Mouse (Mus musculus): ENCODE measurements at regions not wholly inside any gene's neighbourhood (a gene's known extent, or its start where the extent isn't known, plus 50 kb on each side); places are given as distances from the start of the nearest gene placed in this dataset.

DNA sequence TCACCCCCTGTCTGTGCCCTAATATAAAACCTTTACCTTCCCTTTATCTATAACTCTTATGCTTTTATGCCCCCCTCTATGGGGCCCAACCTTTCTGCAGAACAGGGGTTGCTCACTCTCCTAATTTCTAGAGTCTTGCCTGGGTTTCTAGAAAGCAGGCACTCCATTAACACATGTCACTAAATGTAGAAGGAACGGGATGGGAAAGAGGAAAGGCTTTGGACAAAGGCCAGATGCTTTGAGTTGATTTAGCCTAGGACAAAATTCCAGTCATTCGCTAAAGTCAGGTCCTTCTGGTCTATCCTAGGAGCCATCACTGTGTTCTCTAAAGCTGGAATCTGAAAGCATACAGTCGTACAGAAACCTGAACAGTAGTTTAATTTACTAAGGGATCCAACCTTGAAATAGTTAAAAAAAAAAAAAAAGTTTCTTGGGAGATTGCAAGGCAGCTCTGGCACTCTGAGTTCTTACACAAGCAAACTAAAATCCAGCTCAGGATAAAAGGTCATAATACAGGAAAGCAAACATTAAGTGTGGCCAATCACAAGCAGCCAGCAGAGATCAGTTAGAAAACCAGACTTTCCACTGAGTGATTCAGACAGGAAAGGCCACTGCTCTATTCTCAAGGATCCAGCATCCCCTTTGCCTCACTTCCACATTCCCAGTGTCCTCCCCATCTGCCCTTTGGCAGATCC, 109.5 kb downstream of the Ccdc71l start:
- intact Hi-C loops (cut with DNase I): no loop called here
- DNase-seq (ENCODE audit: low spot score in 2 of 2): no peak

DNA sequence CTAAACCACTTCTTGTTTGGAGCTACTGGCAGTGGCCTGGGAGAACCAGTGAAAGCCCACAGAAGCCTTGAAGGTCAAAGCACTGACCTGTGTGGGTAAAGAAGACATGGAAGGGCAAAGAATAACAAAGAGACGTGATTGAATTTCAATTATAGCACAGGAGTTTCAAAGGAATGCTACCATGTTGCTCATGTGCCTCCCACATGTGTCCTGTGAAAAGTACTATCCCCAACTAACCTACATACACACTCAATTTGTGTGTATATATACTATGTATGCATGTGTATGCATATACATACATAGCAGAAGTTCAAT, 110.0 kb downstream of the Ccdc71l start:
- intact Hi-C loops (cut with DNase I): no loop called here
- no peak for DNase-seq (ENCODE audit: low spot score in 2 of 2)

DNA sequence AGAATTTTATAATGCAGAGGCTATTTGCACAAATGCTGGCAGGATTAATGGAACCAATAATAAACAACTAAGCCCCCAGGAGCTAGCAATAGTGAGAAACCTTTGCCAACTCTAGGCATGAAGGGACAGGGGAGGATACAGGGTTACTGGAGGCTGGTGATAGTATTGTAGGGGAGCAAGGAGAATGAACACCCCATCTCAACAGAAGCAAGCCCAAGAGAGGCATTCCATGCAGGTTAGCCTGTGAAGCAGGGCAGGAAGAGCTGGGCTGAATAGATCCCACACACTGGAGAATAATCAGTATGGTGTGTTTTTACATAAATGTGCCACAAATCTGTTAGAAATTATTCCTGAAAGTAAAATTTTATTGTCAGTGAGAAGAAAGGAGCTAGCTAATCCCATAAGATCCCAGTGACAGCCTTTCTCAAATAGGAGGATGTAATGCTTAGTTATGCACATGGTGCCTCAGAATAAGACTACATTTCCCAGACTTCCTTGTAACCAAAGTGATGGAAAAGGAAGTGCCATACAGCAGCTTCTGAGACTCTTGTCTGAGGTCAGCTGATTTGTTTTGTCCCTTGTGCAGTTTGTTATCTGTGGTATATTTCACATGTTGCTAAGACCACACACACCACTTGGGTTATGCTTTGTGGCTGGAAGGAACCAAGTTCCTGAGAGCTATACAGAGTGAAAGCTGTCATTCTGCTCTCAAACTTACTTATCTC, 111.1 kb downstream of the Ccdc71l start:
- intact Hi-C loops (cut with DNase I): no loop called here
- DNase-seq (ENCODE audit: low spot score in 2 of 2): no peak

DNA sequence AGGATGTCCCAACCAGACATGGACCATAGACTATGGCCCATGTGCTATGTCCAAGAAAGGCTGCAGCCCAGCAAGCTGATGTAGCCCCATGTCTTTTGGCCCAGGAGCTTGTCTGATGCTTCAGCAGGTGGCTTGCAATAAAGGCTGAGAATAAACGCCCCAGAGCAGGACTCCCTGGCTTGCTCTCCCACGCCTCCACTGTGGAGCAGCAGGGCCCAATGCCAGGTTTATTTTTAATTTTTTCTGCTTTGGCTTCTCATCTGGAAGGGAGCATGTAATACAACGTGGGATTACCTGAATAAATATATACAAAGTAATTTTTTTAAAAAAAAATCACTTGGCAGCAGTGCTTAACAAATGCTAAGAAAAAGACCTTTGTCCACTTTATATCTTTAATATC, 125.7 kb downstream of the Ccdc71l start:
- DNase-seq (ENCODE audit: low spot score in 2 of 2): no peak
- intact Hi-C loops (cut with DNase I): no loop called here

DNA sequence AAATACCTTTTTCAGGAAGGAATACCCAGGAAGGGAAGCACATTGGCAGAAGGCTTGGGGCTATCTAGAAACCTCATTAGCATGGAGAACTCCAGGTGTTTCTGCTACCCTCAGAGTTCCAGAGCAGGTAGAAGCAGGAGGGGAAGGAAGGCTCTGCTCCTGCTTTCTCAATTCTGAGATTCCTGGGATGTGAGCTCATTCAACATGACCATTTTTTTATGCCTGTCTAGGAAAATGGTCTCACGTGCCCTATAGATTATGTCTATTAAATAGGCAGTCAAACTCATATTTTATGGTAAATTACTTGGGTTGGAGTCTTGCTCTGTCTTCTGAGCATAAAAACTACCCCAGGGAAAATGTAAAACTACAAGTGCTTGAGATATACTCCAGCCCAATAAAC, 130.2 kb downstream of the Ccdc71l start:
- intact Hi-C loops (cut with DNase I): no loop called here
- DNase-seq (ENCODE audit: low spot score in 2 of 2): no peak

DNA sequence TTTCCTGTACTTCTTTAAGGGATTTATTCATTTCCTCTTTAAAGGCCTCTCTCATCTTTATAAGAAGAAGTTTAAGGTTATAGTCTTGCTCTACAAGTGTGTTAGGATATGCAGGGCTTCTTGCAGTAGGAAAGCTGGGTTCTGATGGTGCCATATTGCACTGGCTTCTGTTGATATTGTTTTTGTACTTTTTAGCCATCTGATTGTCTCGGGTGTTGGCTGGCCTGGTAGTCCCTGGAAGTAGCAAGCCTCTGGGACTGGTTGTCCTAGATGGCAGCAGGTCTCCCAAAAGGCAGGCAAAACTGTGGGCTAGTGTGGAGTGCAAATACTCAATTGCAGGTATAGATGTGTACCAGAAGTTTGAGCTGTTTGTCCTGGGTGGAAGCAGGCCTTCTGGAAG, 147.1 kb downstream of the Ccdc71l start:
- no peak for DNase-seq (ENCODE audit: low spot score in 2 of 2)
- intact Hi-C loops (cut with DNase I): no loop called here

DNA sequence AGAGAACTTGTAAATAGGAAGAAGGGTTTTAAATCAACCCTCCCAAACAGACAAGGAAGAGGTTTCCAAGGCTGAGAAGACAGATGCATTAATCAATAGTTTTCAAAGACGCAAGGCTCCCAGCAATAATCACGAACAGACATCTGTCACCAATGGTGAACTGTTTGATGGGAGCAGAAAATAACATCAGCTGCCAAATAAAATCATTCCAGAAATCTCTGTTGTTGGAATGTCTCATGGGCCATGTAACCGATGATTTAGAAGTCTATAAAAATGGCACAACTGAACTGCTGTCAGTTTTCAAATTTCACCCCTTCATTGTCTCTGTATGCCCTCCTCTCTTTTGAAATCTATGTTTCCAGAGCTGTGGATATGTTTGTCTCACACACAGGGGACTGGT, 152.7 kb downstream of the Ccdc71l start:
- intact Hi-C loops (cut with DNase I): no loop called here
- DNase-seq (ENCODE audit: low spot score in 2 of 2): no peak

DNA sequence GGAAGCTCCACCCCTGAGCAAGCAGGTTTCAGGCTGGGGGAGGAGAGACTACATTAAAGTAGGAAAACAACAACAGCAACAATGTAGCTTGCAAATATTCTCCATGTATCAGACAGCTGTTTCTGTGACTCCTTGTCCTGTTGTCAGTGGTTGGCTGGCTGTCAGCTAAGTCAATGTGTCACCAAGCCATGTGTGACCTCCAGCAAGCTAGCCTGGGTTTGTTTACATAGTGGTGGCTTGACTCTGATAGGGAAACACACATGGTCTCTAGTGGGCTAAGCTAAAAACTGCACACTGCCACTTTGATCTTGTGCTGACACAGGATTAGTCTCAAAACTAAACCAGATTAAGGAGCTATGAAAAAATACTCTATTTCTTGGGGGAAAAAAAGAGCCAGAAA, 155.1 kb downstream of the Ccdc71l start:
- intact Hi-C loops (cut with DNase I): no loop called here

DNA sequence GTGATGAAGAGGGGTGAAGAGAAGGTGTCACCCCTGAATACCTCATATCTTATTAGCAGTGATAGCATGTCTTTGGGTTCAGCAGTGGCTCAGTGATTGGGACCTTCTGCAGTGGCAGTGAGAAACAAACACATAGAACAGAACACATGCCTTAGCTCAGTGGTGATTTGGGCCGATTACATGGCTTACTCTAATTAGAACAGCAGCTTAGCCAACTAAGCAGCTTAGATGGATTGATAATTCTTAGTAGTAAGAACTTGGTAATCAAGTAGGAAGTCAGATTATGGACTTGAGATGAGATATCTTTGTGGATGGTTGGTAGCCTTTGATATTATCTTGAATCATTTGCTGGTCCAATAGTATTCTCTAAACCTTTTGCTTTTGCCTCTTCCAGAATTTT, 167.0 kb downstream of the Ccdc71l start:
- no peak for DNase-seq (ENCODE audit: low spot score in 2 of 2)
- intact Hi-C loops (cut with DNase I): no loop called here

More for the DNA sequence above, 155.1 kb downstream of the Ccdc71l start:
- DNase-seq (ENCODE audit: low spot score in 2 of 2): no peak

DNA sequence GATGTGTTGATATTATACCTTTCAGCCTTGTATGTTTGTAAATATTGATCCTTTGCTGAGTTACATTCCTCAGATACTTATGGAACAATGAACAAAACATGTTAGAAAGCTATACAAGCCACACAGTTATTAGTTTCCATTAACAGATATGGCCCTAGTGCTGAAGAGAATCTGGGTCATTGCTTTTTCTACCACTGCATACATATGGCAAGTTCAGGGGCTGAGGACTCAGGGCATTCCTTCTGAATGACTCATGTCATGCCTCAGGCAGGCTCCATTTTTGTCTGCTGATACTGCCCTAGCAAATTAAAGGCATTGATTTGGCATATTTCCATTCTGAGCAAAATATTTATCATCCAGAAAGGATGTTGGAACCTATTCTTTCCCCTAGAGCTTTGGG, 167.9 kb downstream of the Ccdc71l start:
- intact Hi-C loops (cut with DNase I): no loop called here

DNA sequence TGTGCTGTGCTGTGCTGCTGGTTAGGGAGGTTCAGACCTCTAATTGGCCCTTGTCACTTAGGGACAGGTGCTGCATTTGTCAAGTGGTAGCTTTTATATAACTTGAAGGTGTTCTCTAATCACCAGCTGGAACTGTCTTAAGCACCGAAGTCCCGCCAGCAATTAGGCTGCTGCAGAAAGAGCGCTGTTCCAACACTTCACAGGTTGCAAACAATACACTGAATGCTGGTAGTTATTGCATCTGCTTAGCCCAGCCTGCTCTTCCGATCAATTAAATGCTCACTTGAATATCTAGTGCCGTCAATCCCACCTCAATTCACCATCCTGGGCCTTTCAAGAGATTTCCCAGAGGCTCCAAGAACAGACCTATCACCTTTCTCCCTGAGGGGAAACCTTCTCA, 175.3 kb downstream of the Ccdc71l start:
- intact Hi-C loops (cut with DNase I): no loop called here
- no peak for DNase-seq (ENCODE audit: low spot score in 2 of 2)

More for the DNA sequence above, 167.9 kb downstream of the Ccdc71l start:
- DNase-seq (ENCODE audit: low spot score in 2 of 2): no peak

DNA sequence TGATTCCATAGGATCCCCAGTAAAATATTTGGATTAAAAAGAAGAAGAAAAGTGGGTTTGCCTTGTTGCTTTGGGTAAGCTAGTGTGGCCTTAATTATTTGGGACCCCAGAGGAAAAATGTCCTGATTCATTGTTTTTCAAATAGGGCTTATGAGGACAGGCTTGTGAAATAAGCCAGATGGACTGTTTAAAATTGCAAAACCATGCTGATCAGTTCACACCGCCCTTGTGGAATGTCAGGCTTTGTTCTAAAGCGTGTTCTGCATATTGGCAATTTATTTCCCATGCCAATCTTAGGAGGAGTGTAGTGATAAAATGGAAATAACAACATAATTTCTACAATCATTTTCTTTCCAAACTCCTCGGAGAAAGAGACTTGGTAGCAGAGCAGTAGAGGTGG, 189.3 kb downstream of the Ccdc71l start:
- intact Hi-C loops (cut with DNase I): no loop called here
- no peak for DNase-seq (ENCODE audit: low spot score in 2 of 2)

DNA sequence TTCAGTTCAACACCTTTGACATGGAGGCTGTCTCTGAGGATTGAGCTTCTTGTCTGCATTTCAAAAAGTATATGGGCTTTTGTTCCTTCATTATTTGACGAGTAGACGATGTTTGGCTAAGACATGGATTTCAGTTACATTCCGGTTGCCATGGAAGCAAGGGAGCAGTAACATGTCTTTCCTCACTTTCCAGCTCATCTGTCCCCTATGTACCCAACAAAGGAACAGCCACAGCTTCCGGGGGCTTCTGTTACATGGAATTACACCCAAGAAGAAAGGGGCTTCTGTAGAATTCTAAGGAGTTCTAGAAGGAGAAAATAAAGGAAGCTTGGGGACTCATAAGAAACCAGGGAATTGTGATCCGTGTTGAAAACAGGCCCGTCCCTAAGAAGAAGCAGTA, 202.8 kb downstream of the Ccdc71l start:
- DNase-seq (ENCODE audit: low spot score in 2 of 2): no peak
- intact Hi-C loops (cut with DNase I): no loop called here

DNA sequence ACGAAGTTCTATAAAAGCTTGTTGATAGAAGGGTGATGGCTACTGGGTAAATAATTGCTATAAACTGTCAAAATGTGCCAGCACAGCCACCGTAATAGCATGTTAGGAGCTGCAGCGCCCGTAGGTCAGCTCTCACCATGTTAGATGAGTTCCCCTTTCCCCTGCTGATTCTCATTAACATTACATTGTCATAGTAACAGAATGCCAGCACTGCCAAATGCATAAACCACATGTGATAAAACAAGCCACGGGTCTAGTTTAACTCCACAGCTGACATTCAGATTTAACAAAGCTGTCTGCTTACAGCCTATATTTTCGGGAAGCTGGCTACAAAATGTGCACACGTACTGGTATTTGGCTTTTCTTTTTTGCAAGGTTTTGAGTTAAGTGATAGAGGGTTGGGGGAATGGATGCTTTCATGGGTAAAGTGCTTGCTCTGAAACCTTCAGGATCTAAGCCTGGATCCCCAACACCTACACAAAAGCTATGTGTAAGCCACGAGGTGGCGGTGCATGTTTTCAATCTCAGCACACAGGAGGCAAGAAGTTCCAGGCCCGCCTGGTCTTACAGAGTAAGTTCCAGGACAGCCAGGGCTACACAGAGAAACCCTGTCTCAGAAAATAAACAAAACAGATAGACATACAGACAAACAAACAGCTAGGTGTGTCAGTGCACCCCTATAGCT, 217.1 kb upstream of the Nampt start:
- intact Hi-C loops (cut with DNase I): no loop called here
- peak; percentile 6 for DNase-seq (ENCODE audit: low spot score in 2 of 2)

DNA sequence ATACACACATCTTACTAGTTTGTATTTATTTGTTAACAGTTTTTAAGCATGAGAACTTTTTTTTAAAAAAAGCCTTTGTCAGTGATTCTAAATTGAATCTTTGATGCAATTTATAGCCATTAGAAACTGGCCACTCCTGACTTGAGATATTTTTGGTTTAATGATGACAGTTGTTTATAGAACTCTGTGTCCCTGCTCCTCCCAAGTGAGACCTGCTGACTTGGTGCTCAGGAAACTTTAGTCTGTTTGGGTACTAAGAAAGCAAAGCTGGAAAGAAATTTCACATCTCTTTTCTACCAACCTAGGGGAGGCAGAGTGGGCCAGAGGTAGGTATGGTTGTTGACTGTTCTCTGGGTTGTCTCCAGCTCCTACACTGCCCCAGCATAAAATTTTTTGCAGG, 214.0 kb upstream of the Nampt start:
- no peak for DNase-seq (ENCODE audit: low spot score in 2 of 2)
- intact Hi-C loops (cut with DNase I): no loop called here

DNA sequence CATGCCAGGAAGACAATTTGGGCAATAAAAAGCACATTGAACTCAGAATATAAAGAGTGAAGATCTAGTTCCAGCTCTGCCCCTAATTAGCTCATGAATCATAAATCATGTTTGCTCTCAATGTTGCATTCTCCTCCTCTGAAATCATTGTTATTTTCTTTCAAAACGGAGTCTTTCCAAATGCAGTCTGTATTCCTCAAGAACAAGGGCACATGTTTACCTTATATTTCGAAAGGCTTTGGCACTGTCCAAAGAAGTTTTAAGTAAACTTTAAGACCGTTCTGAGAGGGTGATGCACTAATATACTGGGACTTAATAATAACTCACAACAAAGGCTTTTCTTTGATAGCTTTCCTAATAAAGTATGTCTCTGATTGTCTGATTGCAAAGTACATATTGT, 204.3 kb upstream of the Nampt start:
- DNase-seq (ENCODE audit: low spot score in 2 of 2): no peak
- intact Hi-C loops (cut with DNase I): no loop called here

DNA sequence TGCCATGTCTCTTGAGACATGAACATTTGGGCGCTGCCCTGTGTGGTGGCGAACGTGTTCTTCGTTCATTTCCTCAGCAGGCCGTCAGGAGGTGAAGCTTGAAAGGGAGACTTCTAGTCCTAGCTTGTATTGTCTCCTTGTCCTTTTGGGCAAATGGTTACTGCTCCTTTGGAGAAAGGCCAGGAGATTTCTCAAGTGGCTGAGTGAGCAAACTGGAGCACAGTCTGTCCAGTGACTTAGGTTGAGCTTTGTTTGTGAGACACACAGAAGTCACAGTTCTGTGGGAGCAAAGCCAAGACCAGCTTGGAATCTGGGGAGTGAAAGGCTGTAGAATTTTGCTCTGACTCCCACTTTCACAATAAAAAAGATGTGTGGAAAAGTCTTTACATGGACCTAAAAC, 203.3 kb upstream of the Nampt start:
- DNase-seq (ENCODE audit: low spot score in 2 of 2): no peak
- intact Hi-C loops (cut with DNase I): no loop called here

DNA sequence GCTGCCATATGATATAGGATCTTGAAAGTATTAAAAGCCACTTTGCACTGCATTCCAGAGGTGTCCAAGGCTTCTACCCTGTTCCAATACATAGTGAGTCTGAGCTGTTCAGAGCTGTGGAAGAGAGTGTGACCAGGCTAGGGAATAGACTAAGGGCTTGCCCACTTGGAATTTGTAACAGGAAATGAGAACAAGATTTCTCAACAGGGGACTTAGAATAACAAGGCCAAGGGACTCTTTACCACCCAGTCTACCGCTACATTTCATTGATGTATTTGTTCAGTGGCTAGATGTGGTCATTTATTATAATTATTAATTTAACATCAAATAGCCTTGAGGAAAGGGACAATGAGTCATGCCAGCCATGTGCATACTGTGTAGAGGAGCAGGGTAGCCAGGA, 202.3 kb upstream of the Nampt start:
- DNase-seq (ENCODE audit: low spot score in 2 of 2): no peak
- intact Hi-C loops (cut with DNase I): no loop called here

DNA sequence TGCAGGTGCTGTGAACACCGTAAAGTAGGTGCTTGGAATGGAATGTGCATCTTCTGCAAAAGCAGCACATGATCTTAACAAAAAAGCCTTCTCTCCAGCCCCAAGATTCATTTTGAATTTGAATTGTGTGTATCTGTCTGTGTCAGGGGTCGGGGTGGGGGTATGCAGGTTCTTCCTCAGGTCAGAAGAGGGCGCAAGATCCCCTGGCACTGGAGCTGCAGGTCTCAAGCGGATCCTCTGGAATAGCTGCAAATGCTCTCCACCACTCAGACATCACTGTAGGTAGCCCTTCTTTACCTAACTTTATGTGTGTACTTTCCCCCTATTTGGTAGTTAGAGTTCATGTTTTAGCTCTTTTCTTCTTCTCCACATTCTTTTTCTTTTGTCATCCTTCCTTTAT, 199.5 kb upstream of the Nampt start:
- intact Hi-C loops (cut with DNase I): no loop called here

DNA sequence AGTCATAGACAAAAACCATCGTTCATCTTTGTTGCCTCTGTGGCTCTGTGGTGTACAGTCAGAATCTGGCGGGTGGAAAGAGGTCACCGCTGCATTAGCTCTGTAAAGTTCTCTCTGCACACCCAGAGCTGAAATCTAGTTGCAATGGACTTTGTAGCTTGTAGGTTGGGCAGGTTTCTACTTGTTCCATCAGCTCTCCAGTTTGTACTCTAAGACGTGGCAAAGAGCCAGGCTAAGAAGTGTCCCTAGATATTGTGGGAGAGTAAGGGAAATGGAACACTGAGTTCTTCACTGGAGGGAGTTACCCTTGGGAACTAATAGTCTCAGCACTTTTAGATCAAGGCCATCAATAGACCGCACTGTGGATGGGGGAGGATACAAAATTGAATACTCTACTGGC, 197.6 kb upstream of the Nampt start:
- no peak for DNase-seq (ENCODE audit: low spot score in 2 of 2)
- intact Hi-C loops (cut with DNase I): no loop called here

More for the DNA sequence above, 199.5 kb upstream of the Nampt start:
- no peak for DNase-seq (ENCODE audit: low spot score in 2 of 2)

DNA sequence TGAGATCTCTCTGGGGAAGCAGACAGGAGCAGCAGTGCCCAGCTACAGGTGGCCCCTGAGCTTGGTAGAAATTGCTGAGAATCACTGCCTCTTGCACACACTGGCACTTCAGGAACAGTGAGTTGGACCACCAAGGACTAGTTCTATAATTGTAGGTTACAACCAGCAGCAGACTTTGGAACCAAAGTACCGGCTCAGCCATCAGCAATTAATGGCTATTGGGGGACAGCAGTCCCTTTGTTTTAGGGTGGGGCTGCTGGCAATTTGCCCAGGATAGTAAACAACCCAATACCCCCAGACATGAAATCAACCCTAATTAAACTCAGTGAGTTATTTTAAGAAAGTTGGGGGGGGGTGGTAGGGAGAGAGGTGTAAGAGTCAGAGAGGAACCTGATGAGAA, 190.8 kb upstream of the Nampt start:
- DNase-seq (ENCODE audit: low spot score in 2 of 2): no peak
- intact Hi-C loops (cut with DNase I): no loop called here
